ENCODE assay signal across 21 mouse cellular contexts in genomic region chr10:61156453-61156852, GRCm38 (mm10). TPM values are rescaled to one million over a fixed set of nuclear protein-coding genes. Genes with fewer than 3 reads are reported as not detected.
"Had no signal": no experiment of that assay in that cellular context is flagged by ENCODE, and none has a peak within 500 bp of the region (broad histone marks: within the 10 kb centered on the region; RNA-seq: fewer than 3 reads in every experiment).

No protein-coding gene starts in this region.

- H3K4me1 ChIP-seq: neural tube, embryonic 12.5 days; neural tube, embryonic 13.5 days had no signal

- H3K9me3 ChIP-seq: neural tube, embryonic 12.5 days; neural tube, embryonic 13.5 days; stomach, embryonic 15.5 days had no signal

- DNase-seq: retina, postnatal 1 day; right cerebral cortex, adult 18-20 months; right cerebral cortex, postnatal 14 days; right cerebral cortex, postnatal 25 days; right cerebral cortex, postnatal 4 days; spleen, adult 18-20 months; thymus, adult 18-20 months; thymus, postnatal 14 days; thymus, postnatal 25 days; thymus, postnatal 36 days; thymus, postnatal 4 days had no signal

- H3K27ac ChIP-seq: neural tube, embryonic 12.5 days; neural tube, embryonic 13.5 days; stomach, embryonic 15.5 days; stomach, postnatal 0 days had no signal

- H3K27me3 ChIP-seq: neural tube, embryonic 12.5 days; neural tube, embryonic 13.5 days; stomach, embryonic 15.5 days had no signal

- H3K36me3 ChIP-seq: neural tube, embryonic 12.5 days; neural tube, embryonic 13.5 days; stomach, embryonic 15.5 days had no signal

- H3K4me3 ChIP-seq: neural tube, embryonic 12.5 days; neural tube, embryonic 13.5 days; stomach, embryonic 15.5 days had no signal

- H3K9ac ChIP-seq: neural tube, embryonic 12.5 days; neural tube, embryonic 13.5 days; stomach, embryonic 15.5 days had no signal

- H3K4me2 ChIP-seq: neural tube, embryonic 12.5 days; neural tube, embryonic 13.5 days; stomach, embryonic 15.5 days had no signal

RNA-seq across cellular contexts. Expression of gene Tbata, which starts 15.3 kb away (rescaled TPM):
- total RNA-seq: neutrophil, adult 5-6 weeks had no signal
- polyA plus RNA-seq: neural tube, embryonic 14.5 days; small intestine, adult 2 months; spleen, adult 2 months; stomach, embryonic 14.5 days; stomach, embryonic 15.5 days; stomach, embryonic 16.5 days had no signal
